Mouse (Mus musculus) heart, postnatal 36 days (tissue): ENCODE measurements around the gene Plxna2. TPM values are rescaled to one million over a fixed set of nuclear protein-coding genes. Genes with fewer than 3 reads are reported as not detected.

Experiments used
- DNase-seq, 2 experiments: peaks; one replicate each; pipeline ENCODE4 v3.0.0; 2021 to 2022
- intact Hi-C: fragments of 180-260 bp; cut with DNase I; formaldehyde crosslinking; loops from one replicate; pipeline ENCODE4 v1.15.1; 2025
- total RNA-seq, 2 experiments: library from RNA; stranded (reverse); gene quantifications; 2 replicates each; pipeline ENCODE4 v1.2.3; 2021

Gene Plxna2
- total RNA-seq, 2 experiments from 2014 or later: 24.1 to 31.9 TPM

GRCm38 (mm10) chr1:194620245-194620991 is 2.4 kb downstream of the Plxna2 start:
- peak; percentile 72 to 82 for DNase-seq
- intact Hi-C loops: loop anchor here (1.0 to 5.0 kb wide), 3 partner anchors 21 to 82 kb away; no protein-coding TSS in a partner anchor

- intact Hi-C loops: loop anchor here (5.0 kb wide), 1 partner anchor 80 kb away; no protein-coding TSS in a partner anchor
Measured at GRCm38 (mm10) chr1:194622174-194622573, 4.2 kb downstream of the Plxna2 start.

GRCm38 (mm10) chr1:194622677-194623076 is 4.7 kb downstream of the Plxna2 start:
- no peak for DNase-seq
- intact Hi-C loops: loop anchor here (5.0 kb wide), 1 partner anchor 80 kb away; no protein-coding TSS in a partner anchor

More at GRCm38 (mm10) chr1:194622174-194622573, 4.2 kb downstream of the Plxna2 start:
- no peak for DNase-seq

- no peak for DNase-seq
- intact Hi-C loops: loop anchor here (5.0 kb wide), 1 partner anchor 79 kb away; no protein-coding TSS in a partner anchor
Measured at GRCm38 (mm10) chr1:194623641-194624040, 5.6 kb downstream of the Plxna2 start.

- no peak for DNase-seq
- intact Hi-C loops: loop anchor here (5.0 kb wide), 1 partner anchor 78 kb away; no protein-coding TSS in a partner anchor
Measured at GRCm38 (mm10) chr1:194624411-194624810, 6.4 kb downstream of the Plxna2 start.

- intact Hi-C loops: loop anchor here (5.0 kb wide), 1 partner anchor 77 kb away; no protein-coding TSS in a partner anchor
- DNase-seq: no peak
Measured at GRCm38 (mm10) chr1:194624973-194625372, 7.0 kb downstream of the Plxna2 start.

GRCm38 (mm10) chr1:194626109-194626508 is 8.1 kb downstream of the Plxna2 start:
- DNase-seq: no peak
- intact Hi-C loops: no loop called here

GRCm38 (mm10) chr1:194627286-194627685 is 9.3 kb downstream of the Plxna2 start:
- no peak for DNase-seq
- intact Hi-C loops: no loop called here

- intact Hi-C loops: no loop called here
- no peak for DNase-seq
Measured at GRCm38 (mm10) chr1:194629135-194629689, 11.2 kb downstream of the Plxna2 start.

- no peak for DNase-seq
- intact Hi-C loops: no loop called here
Measured at GRCm38 (mm10) chr1:194630498-194631056, 12.6 kb downstream of the Plxna2 start.

GRCm38 (mm10) chr1:194631574-194631973 is 13.6 kb downstream of the Plxna2 start:
- no peak for DNase-seq
- intact Hi-C loops: no loop called here

GRCm38 (mm10) chr1:194632029-194632428 is 14.0 kb downstream of the Plxna2 start:
- DNase-seq: no peak
- intact Hi-C loops: no loop called here

GRCm38 (mm10) chr1:194635411-194635810 is 17.4 kb downstream of the Plxna2 start:
- intact Hi-C loops: no loop called here

GRCm38 (mm10) chr1:194635942-194636341 is 17.9 kb downstream of the Plxna2 start:
- intact Hi-C loops: no loop called here
- no peak for DNase-seq

More at GRCm38 (mm10) chr1:194635411-194635810, 17.4 kb downstream of the Plxna2 start:
- DNase-seq: no peak

- intact Hi-C loops: no loop called here
- no peak for DNase-seq
Measured at GRCm38 (mm10) chr1:194637391-194638304, 19.6 kb downstream of the Plxna2 start.

GRCm38 (mm10) chr1:194641601-194642301 is 23.7 kb downstream of the Plxna2 start:
- DNase-seq: peak in 1 of 2 experiments; percentile 46
- intact Hi-C loops: loop anchor here (1.0 kb wide), 1 partner anchor 21 kb away; no protein-coding TSS in a partner anchor

- intact Hi-C loops: no loop called here
- DNase-seq: no peak
Measured at GRCm38 (mm10) chr1:194642302-194642787, 24.3 kb downstream of the Plxna2 start.

- intact Hi-C loops: no loop called here
- no peak for DNase-seq
Measured at GRCm38 (mm10) chr1:194643930-194644329, 25.9 kb downstream of the Plxna2 start.

- no peak for DNase-seq
- intact Hi-C loops: no loop called here
Measured at GRCm38 (mm10) chr1:194645898-194646297, 27.9 kb downstream of the Plxna2 start.
